Mouse (Mus musculus) cerebellum, postnatal 36 days (tissue): Measurements from ENCODE around the gene Zyg11a.
"Not testable (repeated sequence)": the region's sequence is repeated elsewhere in the genome, so short reads cannot be mapped to it uniquely, and the experiment has no call there.

ENCODE experiments used
- DNase-seq, 2 experiments: peaks; one replicate each; pipeline ENCODE4 v3.0.0; 2021 to 2022; ENCODE audit warnings: mixed read lengths in 2 of 2

Zyg11a gene

GRCm38 (mm10) chr4:108217332-108218179 lies at the start of gene Zyg11a:
Zyg11a (minus strand) TSS chr4:108218048.
- no peak for DNase-seq

GRCm38 (mm10) chr4:108265774-108266173 lies 47.9 kb upstream of the Zyg11a start:
- DNase-seq = no peak

- DNase-seq = no peak
These were observed 35.5 kb upstream of the Zyg11a start for GRCm38 (mm10) chr4:108253317-108253716.

- no peak for DNase-seq
These were observed 32.7 kb upstream of the Zyg11a start for GRCm38 (mm10) chr4:108250501-108250900.

GRCm38 (mm10) chr4:108249314-108249713 lies 31.5 kb upstream of the Zyg11a start:
- no peak for DNase-seq

GRCm38 (mm10) chr4:108233654-108234053 lies 15.8 kb upstream of the Zyg11a start:
- DNase-seq = no peak

- DNase-seq = no peak
These were observed 7.6 kb upstream of the Zyg11a start for GRCm38 (mm10) chr4:108225341-108225872.

GRCm38 (mm10) chr4:108222507-108222906 lies 4.7 kb upstream of the Zyg11a start:
- DNase-seq = no peak

- no peak for DNase-seq
These were observed 1.2 kb upstream of the Zyg11a start for GRCm38 (mm10) chr4:108219019-108219418.

GRCm38 (mm10) chr4:108213023-108213422 lies 4.8 kb downstream of the Zyg11a start:
- no peak for DNase-seq

- DNase-seq = no peak
These were observed 13.2 kb downstream of the Zyg11a start for GRCm38 (mm10) chr4:108204629-108205028.

- peak; percentile 41 to 46 for DNase-seq
These were observed 18.6 kb downstream of the Zyg11a start for GRCm38 (mm10) chr4:108199236-108199635.

GRCm38 (mm10) chr4:108196277-108196855 lies 21.5 kb downstream of the Zyg11a start:
- peak; percentile 63 to 67 for DNase-seq

GRCm38 (mm10) chr4:108192821-108193323 lies 25.0 kb downstream of the Zyg11a start:
- no peak for DNase-seq

GRCm38 (mm10) chr4:108182278-108182677 lies 35.6 kb downstream of the Zyg11a start:
- DNase-seq = no peak

- DNase-seq = no peak
These were observed 49.8 kb downstream of the Zyg11a start for GRCm38 (mm10) chr4:108168056-108168455.

GRCm38 (mm10) chr4:108166874-108167273 lies 51.0 kb downstream of the Zyg11a start:
- no peak for DNase-seq

GRCm38 (mm10) chr4:108165152-108165895 lies 52.5 kb downstream of the Zyg11a start, which contains the start of gene Echdc2:
Echdc2 (plus strand) TSS chr4:108165437.
- DNase-seq = peak; percentile 50 to 56

GRCm38 (mm10) chr4:108163291-108163690 lies 54.6 kb downstream of the Zyg11a start:
- DNase-seq = no peak

- no peak for DNase-seq
These were observed 55.9 kb downstream of the Zyg11a start for GRCm38 (mm10) chr4:108161936-108162335.

- DNase-seq = not testable (repeated sequence)
These were observed 62.7 kb downstream of the Zyg11a start for GRCm38 (mm10) chr4:108155141-108155540.

- not testable (repeated sequence) for DNase-seq
These were observed 72.3 kb downstream of the Zyg11a start for GRCm38 (mm10) chr4:108145554-108145953.

- no peak for DNase-seq
These were observed 73.0 kb downstream of the Zyg11a start, which contains the start of gene Scp2 for GRCm38 (mm10) chr4:108144880-108145279. Scp2 (minus strand) TSS chr4:108144998.
